Mouse (Mus musculus) midbrain, embryonic 14.5 days (tissue): Measurements from ENCODE around the gene Gm6803. TPM values are rescaled to one million over a fixed set of nuclear protein-coding genes. Genes with fewer than 3 reads are reported as not detected.

ENCODE experiments used
- polyA plus RNA-seq: library from polyadenylated mRNA; unstranded; fragments of >200 nt; fragmentation: Nextera tagmentation; extraction: Ambion mirVana; gene quantifications from 2 replicates; pipeline ENCODE4 v1.2.1, GENCODE M21; 2014

The Gm6803 gene
- polyA plus RNA-seq, 1 experiment from 2014 or later: not detected

Other genes starting within 250 kb of the Gm6803 start
- not detected in 2 replicates for gene Gm21319, start 243.0 kb downstream of the Gm6803 start, polyA plus RNA-seq
- gene Gm21936, start 223.3 kb downstream of the Gm6803 start, polyA plus RNA-seq: not detected in 2 replicates
- not detected in 2 replicates for gene BB287469, start 202.2 kb downstream of the Gm6803 start, polyA plus RNA-seq
- not detected in 2 replicates for gene Gm2001, start 176.4 kb downstream of the Gm6803 start, polyA plus RNA-seq
- gene Gm2016, start 144.7 kb downstream of the Gm6803 start, polyA plus RNA-seq: not detected in 2 replicates
- gene Gm2022, start 123.4 kb downstream of the Gm6803 start, polyA plus RNA-seq: not detected in 2 replicates
- gene Gm2035, start 98.9 kb downstream of the Gm6803 start, polyA plus RNA-seq: not detected in 2 replicates
- gene Gm2042, start 64.7 kb downstream of the Gm6803 start, polyA plus RNA-seq: not detected in 2 replicates
- not detected in 2 replicates for gene Gm2075, start 6.9 kb downstream of the Gm6803 start, polyA plus RNA-seq
- not detected in 2 replicates for gene Gm2056, start 8.2 kb upstream of the Gm6803 start, polyA plus RNA-seq
- not detected in 2 replicates for gene Gm16368, start 64.9 kb upstream of the Gm6803 start, polyA plus RNA-seq
- gene Gm10436, start 163.3 kb upstream of the Gm6803 start, polyA plus RNA-seq: not detected in 2 replicates
- gene Gm8332, start 231.3 kb upstream of the Gm6803 start, polyA plus RNA-seq: not detected in 2 replicates